ENCODE assay signal across 20 mouse cellular contexts in the genomic region with DNA sequence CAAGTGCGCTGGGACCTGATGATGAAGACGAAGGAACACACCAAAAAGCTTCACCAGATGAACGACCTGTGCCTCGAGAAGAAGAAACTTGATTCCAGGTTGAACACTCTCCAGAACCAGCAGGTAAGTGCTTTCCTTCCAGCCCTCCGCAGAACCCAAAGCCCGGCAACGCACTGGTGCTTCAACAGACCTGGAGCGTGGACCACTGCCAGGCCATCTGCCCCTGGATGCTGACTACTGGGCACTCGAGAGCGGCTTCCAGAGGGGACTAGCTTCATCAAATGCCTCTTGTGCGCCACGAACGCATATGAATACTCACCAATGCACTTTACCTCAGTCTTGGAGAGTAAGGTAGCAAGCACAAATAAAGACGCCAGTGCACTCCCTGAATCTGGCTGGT.
DNase-seq lines count a peak whose midpoint lies in the region; ATAC-seq and TF ChIP-seq lines count a peak whose summit lies in the region.
"Had no signal": no experiment of that assay in that cellular context is flagged by ENCODE, and none has a peak within 500 bp of the region (broad histone marks: within the 10 kb centered on the region; RNA-seq: fewer than 3 reads in every experiment).

No protein-coding gene starts in this region.

- no peaks in the 10 kb centered on the region for H3K36me3 ChIP-seq in forebrain, embryonic 11.5 days (ENCODE audit: control insufficient read depth, insufficient read depth, low read length)
- H3K36me3 ChIP-seq in forebrain, embryonic 14.5 days (ENCODE audit: control insufficient read depth, insufficient read depth, low read length): peaks cover 8% of the 10 kb centered on the region; the same call in 1 of the 2 replicates
- H3K36me3 ChIP-seq in midbrain, postnatal 0 days (ENCODE audit: insufficient read depth, low read length): no peaks in the 10 kb centered on the region
- no peaks in the 10 kb centered on the region for H3K36me3 ChIP-seq in midbrain, embryonic 11.5 days (ENCODE audit: control insufficient read depth, insufficient read depth, low read length)

- no peak for TF ChIP-seq CTCF in midbrain, postnatal 0 days (IDR thresholded peaks at IDR 0.05)

- H3K4me1 ChIP-seq in forebrain, embryonic 11.5 days (replicated peaks; ENCODE audit: control insufficient read depth, insufficient read depth, low read length): 0 out of 2 replicates have a peak, but pooled peaks cover 2% of the 10 kb centered on the region
- H3K4me1 ChIP-seq in forebrain, embryonic 14.5 days (ENCODE audit: control insufficient read depth, insufficient read depth, low read length): 0 out of 2 replicates have a peak, but pooled peaks cover 3% of the 10 kb centered on the region
- no peaks in the 10 kb centered on the region for H3K4me1 ChIP-seq in midbrain, postnatal 0 days (ENCODE audit: insufficient read depth, low read length)
- no peaks in the 10 kb centered on the region for H3K4me1 ChIP-seq in midbrain, embryonic 11.5 days (ENCODE audit: control insufficient read depth, insufficient read depth, low read length)
- H3K4me1 ChIP-seq: heart, embryonic 12.5 days had no signal

- H3K27me3 ChIP-seq in forebrain, embryonic 11.5 days (ENCODE audit: control insufficient read depth, insufficient read depth, low read length): no peaks in the 10 kb centered on the region
- H3K27me3 ChIP-seq in forebrain, embryonic 14.5 days (replicated peaks; ENCODE audit: control insufficient read depth, insufficient read depth, low read length): no peaks in the 10 kb centered on the region
- no peaks in the 10 kb centered on the region for H3K27me3 ChIP-seq in midbrain, postnatal 0 days (ENCODE audit: insufficient read depth, low read length)
- no peaks in the 10 kb centered on the region for H3K27me3 ChIP-seq in midbrain, embryonic 11.5 days (ENCODE audit: control insufficient read depth, insufficient read depth, low read length)
- H3K27me3 ChIP-seq: heart, embryonic 12.5 days; midbrain, embryonic 12.5 days had no signal

- no peaks in the 10 kb centered on the region for H3K9me3 ChIP-seq in forebrain, embryonic 11.5 days (ENCODE audit: control insufficient read depth, low read length)
- H3K9me3 ChIP-seq in forebrain, embryonic 14.5 days (replicated peaks; ENCODE audit: control insufficient read depth, low read length): no peaks in the 10 kb centered on the region
- H3K9me3 ChIP-seq in midbrain, postnatal 0 days (ENCODE audit: low read length): no peaks in the 10 kb centered on the region
- no peaks in the 10 kb centered on the region for H3K9me3 ChIP-seq in midbrain, embryonic 11.5 days (ENCODE audit: control insufficient read depth, low read length)
- H3K9me3 ChIP-seq: forebrain, embryonic 12.5 days; heart, embryonic 12.5 days; hindbrain, embryonic 10.5 days; midbrain, embryonic 12.5 days had no signal

- no peak overlapping the region for H3K27ac ChIP-seq in forebrain, embryonic 11.5 days (ENCODE audit: low read depth, low read length)
- no peak overlapping the region for H3K27ac ChIP-seq in forebrain, embryonic 14.5 days (ENCODE audit: low read depth, low read length)
- no peak overlapping the region for H3K27ac ChIP-seq in midbrain, postnatal 0 days (ENCODE audit: low read depth, low read length)
- H3K27ac ChIP-seq in midbrain, embryonic 11.5 days (ENCODE audit: low read depth, low read length): no peak overlapping the region
- H3K27ac ChIP-seq: forebrain, embryonic 12.5 days; hindbrain, embryonic 10.5 days; macrophage; midbrain, embryonic 12.5 days had no signal

- H3K4me2 ChIP-seq in forebrain, embryonic 11.5 days (ENCODE audit: low read depth, low read length, severe bottlenecking): no peak overlapping the region
- H3K4me2 ChIP-seq in forebrain, embryonic 14.5 days (ENCODE audit: low read length): no peak overlapping the region
- no peak overlapping the region for H3K4me2 ChIP-seq in midbrain, postnatal 0 days (ENCODE audit: low read depth, low read length, poor library complexity, severe bottlenecking)
- no peak overlapping the region for H3K4me2 ChIP-seq in midbrain, embryonic 11.5 days
- H3K4me2 ChIP-seq: forebrain, embryonic 12.5 days; liver, embryonic 11.5 days; midbrain, embryonic 12.5 days had no signal

- WGBS in forebrain, embryonic 11.5 days: 91% methylated on average over 14 of the region's 14 CpGs
- 90% methylated on average over 14 of the region's 14 CpGs for WGBS in forebrain, embryonic 14.5 days
- 89% methylated on average over 14 of the region's 14 CpGs for WGBS in midbrain, postnatal 0 days
- 90% methylated on average over 14 of the region's 14 CpGs for WGBS in midbrain, embryonic 11.5 days

- no peak for ATAC-seq in forebrain, embryonic 11.5 days (replicated peaks; ENCODE audit: low FRiP score)
- no peak for ATAC-seq in forebrain, embryonic 14.5 days
- ATAC-seq in midbrain, postnatal 0 days (ENCODE audit: low FRiP score): no peak
- ATAC-seq in midbrain, embryonic 11.5 days (ENCODE audit: low FRiP score): no peak
- no peak for ATAC-seq in activated CD4-positive, CD25-positive, alpha-beta regulatory T cell, adult 4 months
- ATAC-seq in megakaryocyte, adult 5-6 weeks (ENCODE audit: poor library complexity, severe bottlenecking): no peak
- ATAC-seq: liver, postnatal 0 days had no signal

- H3K4me3 ChIP-seq in forebrain, embryonic 11.5 days (ENCODE audit: low read depth, low read length): no peak overlapping the region
- no peak overlapping the region for H3K4me3 ChIP-seq in forebrain, embryonic 14.5 days (ENCODE audit: low read depth, low read length)
- H3K4me3 ChIP-seq in midbrain, postnatal 0 days (ENCODE audit: low read depth, low read length): no peak overlapping the region
- no peak overlapping the region for H3K4me3 ChIP-seq in midbrain, embryonic 11.5 days (ENCODE audit: low read depth, low read length)
- H3K4me3 ChIP-seq: forebrain, embryonic 12.5 days; heart, embryonic 12.5 days; hindbrain, embryonic 10.5 days; midbrain, embryonic 12.5 days had no signal

- peak; percentile 49 for DNase-seq in forebrain, embryonic 11.5 days (ENCODE audit: low spot score)
- no peak for DNase-seq in forebrain, embryonic 14.5 days (ENCODE audit: low spot score)
- peak; percentile 63 for DNase-seq in midbrain, postnatal 0 days (ENCODE audit: low spot score)
- DNase-seq in midbrain, embryonic 11.5 days (ENCODE audit: low spot score, missing footprints): no peak
- peak; percentile 90 for DNase-seq in cerebellum, adult 8-10 months
- peak; percentile 91 to 92 for DNase-seq in cerebellum, postnatal 36 days
- DNase-seq: gastrocnemius, postnatal 10 days; heart, postnatal 10 days; kidney, adult 18-20 months; kidney, postnatal 10 days; liver, postnatal 0 days; thymus, postnatal 14 days had no signal

- H3K9ac ChIP-seq in forebrain, embryonic 11.5 days (ENCODE audit: low read length): no peak overlapping the region
- H3K9ac ChIP-seq in forebrain, embryonic 14.5 days (ENCODE audit: low read length): no peak overlapping the region
- H3K9ac ChIP-seq in midbrain, postnatal 0 days (replicated peaks; ENCODE audit: low read length, poor library complexity, severe bottlenecking): no peak overlapping the region
- no peak overlapping the region for H3K9ac ChIP-seq in midbrain, embryonic 11.5 days (ENCODE audit: low read length)
- H3K9ac ChIP-seq: forebrain, embryonic 12.5 days; heart, embryonic 12.5 days; liver, postnatal 0 days; midbrain, embryonic 12.5 days had no signal

Comparison
In these comparisons a context has a peak if more than half of its experiments do, and no peak if none do; other contexts are left out.
1. DNase-seq: peak in forebrain, embryonic 11.5 days (single experiment), midbrain, postnatal 0 days (single experiment), cerebellum, adult 8-10 months (single experiment) and cerebellum, postnatal 36 days (2 of 2); none in forebrain, embryonic 14.5 days (single experiment) and midbrain, embryonic 11.5 days (single experiment).